Mouse (Mus musculus) thymus, adult 2 months (tissue): ENCODE data around the gene Spata6. TPM values are rescaled to one million over a fixed set of nuclear protein-coding genes. Genes with fewer than 3 reads are reported as not detected.
A peak's percentile ranks its signal among the peaks of the same experiment; 100 is the strongest.

Experiments used
- DNase-seq: peaks from one replicate; pipeline ENCODE4 v3.0.0; 2021
- H3K27ac ChIP-seq: fragments of 200-500 bp; 2 replicates; pipeline ENCODE4 v1.5.1; 2012; ENCODE audit warnings: low read length, control low read depth; ENCODE audit not compliant: control insufficient read depth, insufficient read depth
- H3K27me3 ChIP-seq: fragments of 200-500 bp; 2 replicates; pipeline ENCODE4 v1.6.1; 2012; ENCODE audit warnings: mild to moderate bottlenecking, low read length, moderate library complexity, mixed read lengths; ENCODE audit not compliant: control insufficient read depth, insufficient read depth
- H3K36me3 ChIP-seq: fragments of 200-500 bp; 2 replicates; pipeline ENCODE4 v1.6.1; 2012; ENCODE audit warnings: mild to moderate bottlenecking, low read length, moderate library complexity; ENCODE audit not compliant: control insufficient read depth, insufficient read depth
- H3K4me1 ChIP-seq: fragments of 200-500 bp; replicated peaks from 2 replicates; pipeline ENCODE4 v1.6.1; 2012; ENCODE audit warnings: low read length; ENCODE audit not compliant: control insufficient read depth, insufficient read depth
- H3K4me3 ChIP-seq: fragments of 200-500 bp; 2 replicates; pipeline ENCODE4 v1.5.1; 2012; ENCODE audit warnings: mild to moderate bottlenecking, low read length, control low read depth, moderate library complexity; ENCODE audit not compliant: control insufficient read depth, insufficient read depth
- CTCF ChIP-seq: fragments of 200-500 bp; IDR thresholded peaks from 2 replicates; pipeline ENCODE4 v1.5.1; 2012; ENCODE audit warnings: mild to moderate bottlenecking, control low read depth, low read length, moderate library complexity, borderline replicate concordance; ENCODE audit not compliant: control insufficient read depth, poor library complexity, insufficient read depth; ENCODE audit errors: extremely low read depth
- POLR2A ChIP-seq: fragments of 200-500 bp; IDR thresholded peaks from 2 replicates; pipeline ENCODE4 v1.6.1; 2012; ENCODE audit warnings: mild to moderate bottlenecking, low read length, control low read depth, moderate library complexity; ENCODE audit not compliant: control insufficient read depth, poor library complexity, insufficient read depth; ENCODE audit errors: extremely low read depth
- WGBS: fragments of 180-500 bp; shearing (Covaris S2); methylation state at CpG from one replicate; pipeline ENCODE4 v1.1.7; 2018; 5-methylcytosine and 5-hydroxymethylcytosine counted together
- polyA plus RNA-seq: library from polyadenylated mRNA; depleted of rRNA; stranded (reverse); fragments of >200 nt; gene quantifications from 2 replicates; pipeline ENCODE4 v1.2.3, GENCODE M21; 2012

Spata6 gene
- polyA plus RNA-seq, 1 experiment = 50.4 TPM

- Histone ChIP-seq H3K27me3 (no peaks in the 10 kb centered on the region), H3K4me1 (peaks cover 3% of the 10 kb centered on the region; the same call in 1 of the 2 replicates), H3K36me3 (no peaks in the 10 kb centered on the region), H3K4me3 (no peak overlapping the region), H3K27ac (no peak overlapping the region)
- TF ChIP-seq POLR2A (no peak), CTCF (no peak)
- 88% methylated on average over 5 of the region's 5 CpGs for WGBS
- no peak for DNase-seq
Measured at GRCm38 (mm10) chr4:111683843-111684242, 35.9 kb upstream of the Spata6 start.

GRCm38 (mm10) chr4:111685951-111686350 is 33.8 kb upstream of the Spata6 start:
- WGBS = 90% methylated on average over 2 of the region's 2 CpGs
- no peak for TF ChIP-seq CTCF
- TF ChIP-seq POLR2A = no peak

GRCm38 (mm10) chr4:111686951-111687350 is 32.8 kb upstream of the Spata6 start:
- Histone ChIP-seq H3K4me1 (peaks cover 13% of the 10 kb centered on the region), H3K27ac (no peak overlapping the region), H3K4me3 (no peak overlapping the region), H3K27me3 (no peaks in the 10 kb centered on the region), H3K36me3 (no peaks in the 10 kb centered on the region)
- TF ChIP-seq CTCF (peak; percentile 35; the same call in 1 of the 2 replicates), POLR2A (no peak)
- 18% methylated on average over 9 of the region's 9 CpGs for WGBS
- peak; percentile 44 for DNase-seq

More at GRCm38 (mm10) chr4:111685951-111686350, 33.8 kb upstream of the Spata6 start:
- no peak overlapping the region for H3K4me3 ChIP-seq
- no peaks in the 10 kb centered on the region for H3K36me3 ChIP-seq
- DNase-seq = no peak
- H3K27me3 ChIP-seq = no peaks in the 10 kb centered on the region
- H3K4me1 ChIP-seq = peaks cover 7% of the 10 kb centered on the region
- H3K27ac ChIP-seq = no peak overlapping the region

GRCm38 (mm10) chr4:111687613-111688012 is 32.2 kb upstream of the Spata6 start:
- WGBS = 11% methylated on average over 6 of the region's 6 CpGs
- no peaks in the 10 kb centered on the region for H3K27me3 ChIP-seq
- DNase-seq = peak; percentile 77
- no peak overlapping the region for H3K27ac ChIP-seq
- TF ChIP-seq CTCF = peak; percentile 86; the same call in 1 of the 2 replicates
- TF ChIP-seq POLR2A = no peak
- H3K4me1 ChIP-seq = peaks cover 13% of the 10 kb centered on the region
- no peak overlapping the region for H3K4me3 ChIP-seq
- no peaks in the 10 kb centered on the region for H3K36me3 ChIP-seq

- TF ChIP-seq CTCF = no peak
- no peak for TF ChIP-seq POLR2A
- H3K27me3 ChIP-seq = no peaks in the 10 kb centered on the region
- peak overlapping the region; percentile 73 for H3K27ac ChIP-seq
- H3K4me3 ChIP-seq = no peak overlapping the region
- H3K36me3 ChIP-seq = no peaks in the 10 kb centered on the region
- DNase-seq = peak; percentile 8
- 16% methylated on average over 5 of the region's 5 CpGs for WGBS
- H3K4me1 ChIP-seq = peaks cover 13% of the 10 kb centered on the region
Measured at GRCm38 (mm10) chr4:111691057-111691543, 28.7 kb upstream of the Spata6 start.

GRCm38 (mm10) chr4:111701381-111701780 is 18.4 kb upstream of the Spata6 start:
- DNase-seq = no peak
- H3K4me1 ChIP-seq = no peaks in the 10 kb centered on the region
- no peak overlapping the region for H3K4me3 ChIP-seq

GRCm38 (mm10) chr4:111704126-111704525 is 15.7 kb upstream of the Spata6 start:
- Histone ChIP-seq H3K4me3 (no peak overlapping the region), H3K27me3 (no peaks in the 10 kb centered on the region), H3K36me3 (no peaks in the 10 kb centered on the region), H3K27ac (no peak overlapping the region), H3K4me1 (no peaks in the 10 kb centered on the region)
- DNase-seq = no peak
- TF ChIP-seq POLR2A = no peak
- TF ChIP-seq CTCF = no peak
- 98% methylated on average over 2 of the region's 2 CpGs for WGBS

More at GRCm38 (mm10) chr4:111701381-111701780, 18.4 kb upstream of the Spata6 start:
- TF ChIP-seq CTCF (no peak), POLR2A (no peak)
- no peaks in the 10 kb centered on the region for H3K27me3 ChIP-seq
- H3K36me3 ChIP-seq = no peaks in the 10 kb centered on the region
- no peak overlapping the region for H3K27ac ChIP-seq
- 84% methylated on average over 1 of the region's 1 CpGs for WGBS
